Mouse (Mus musculus) adrenal gland, postnatal 10 days (tissue): ENCODE measurements at regions not wholly inside any gene's neighbourhood (a gene's known extent, or its start where the extent isn't known, plus 50 kb on each side); places are given as distances from the start of the nearest gene placed in this dataset.

Experiments
- DNase-seq: peaks from one replicate; pipeline ENCODE4 v3.0.0; 2021; ENCODE audit warnings: mixed read lengths

- DNase-seq: no peak
Observed at GRCm38 (mm10) chr15:7006271-7006670, 84.1 kb upstream of the Lifr start.

- DNase-seq: no peak
Observed at GRCm38 (mm10) chr15:7008725-7009380, 81.6 kb upstream of the Lifr start.

GRCm38 (mm10) chr15:7010966-7011695 is 79.3 kb upstream of the Lifr start:
- DNase-seq: peak; percentile 29

GRCm38 (mm10) chr15:7011696-7012070 is 78.7 kb upstream of the Lifr start:
- DNase-seq: no peak

GRCm38 (mm10) chr15:7012446-7012845 is 78.0 kb upstream of the Lifr start:
- no peak for DNase-seq

GRCm38 (mm10) chr15:7013047-7013446 is 77.4 kb upstream of the Lifr start:
- DNase-seq: no peak

- no peak for DNase-seq
Observed at GRCm38 (mm10) chr15:7014984-7015383, 75.4 kb upstream of the Lifr start.

GRCm38 (mm10) chr15:7016018-7016417 is 74.4 kb upstream of the Lifr start:
- no peak for DNase-seq

DNA sequence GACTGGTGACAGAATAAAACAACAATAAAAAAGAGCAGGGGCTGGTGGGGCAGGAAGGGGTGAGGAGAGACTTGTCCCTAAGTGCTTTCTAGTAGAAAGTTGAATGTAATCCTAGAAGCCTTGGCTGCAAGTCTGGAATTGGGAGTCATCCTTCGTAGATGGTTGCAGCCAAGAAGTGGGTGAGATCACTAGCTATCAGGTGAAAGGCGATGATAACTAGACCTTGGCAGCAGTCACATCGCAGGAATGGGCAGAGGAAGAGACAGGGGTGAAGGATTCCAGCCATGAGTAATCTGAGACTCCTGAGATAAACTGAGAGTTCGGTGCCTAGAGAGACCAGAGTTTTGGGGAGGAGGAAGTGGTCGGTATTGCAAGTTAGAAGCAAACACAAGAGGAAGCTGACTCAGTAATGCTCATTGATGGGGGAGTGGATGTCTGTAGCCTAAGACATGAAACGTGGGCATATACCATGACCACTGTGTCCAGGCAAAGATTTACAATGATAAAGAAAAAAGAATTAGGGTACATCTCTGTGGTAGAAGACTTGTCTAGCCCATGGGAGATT is 73.1 kb upstream of the Lifr start:
- no peak for DNase-seq

DNA sequence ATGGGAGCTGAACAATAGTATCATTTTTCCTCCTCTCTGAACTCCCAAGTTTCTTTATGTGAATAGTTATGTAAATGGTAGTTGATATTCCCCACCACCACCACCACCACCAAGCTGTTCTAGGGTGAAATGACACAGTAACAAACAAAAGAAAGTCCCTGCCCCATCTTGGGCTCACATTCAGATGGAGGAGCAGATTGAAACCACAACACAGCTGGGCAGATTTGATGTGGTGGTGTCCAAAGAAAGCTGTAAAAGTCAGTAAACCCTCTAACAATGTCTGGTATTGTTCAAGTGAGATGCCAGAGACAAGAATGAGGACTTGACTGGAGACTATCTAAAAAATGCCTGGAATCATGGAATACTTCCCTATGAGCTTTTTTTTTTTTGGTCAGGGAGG is 67.8 kb upstream of the Lifr start:
- no peak for DNase-seq

DNA sequence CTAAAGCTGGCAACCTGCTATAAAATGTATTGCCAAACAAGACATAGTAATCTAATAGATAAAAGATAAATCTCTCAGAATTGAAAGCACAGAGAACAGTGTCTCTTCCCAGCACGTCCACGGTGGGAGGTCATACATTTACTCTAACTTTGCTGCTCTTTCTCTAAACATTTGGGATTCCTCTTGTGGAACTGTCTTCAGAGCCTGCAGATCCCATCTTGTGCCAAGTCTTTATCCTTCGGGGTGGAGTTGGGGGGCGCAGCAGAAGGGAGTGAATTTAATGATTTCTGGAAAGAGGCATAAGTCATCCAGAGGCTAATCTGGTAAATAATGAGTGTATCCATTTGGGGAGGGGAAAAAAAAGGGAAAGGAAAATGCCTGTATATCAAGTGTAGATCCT is 65.2 kb upstream of the Lifr start:
- no peak for DNase-seq

DNA sequence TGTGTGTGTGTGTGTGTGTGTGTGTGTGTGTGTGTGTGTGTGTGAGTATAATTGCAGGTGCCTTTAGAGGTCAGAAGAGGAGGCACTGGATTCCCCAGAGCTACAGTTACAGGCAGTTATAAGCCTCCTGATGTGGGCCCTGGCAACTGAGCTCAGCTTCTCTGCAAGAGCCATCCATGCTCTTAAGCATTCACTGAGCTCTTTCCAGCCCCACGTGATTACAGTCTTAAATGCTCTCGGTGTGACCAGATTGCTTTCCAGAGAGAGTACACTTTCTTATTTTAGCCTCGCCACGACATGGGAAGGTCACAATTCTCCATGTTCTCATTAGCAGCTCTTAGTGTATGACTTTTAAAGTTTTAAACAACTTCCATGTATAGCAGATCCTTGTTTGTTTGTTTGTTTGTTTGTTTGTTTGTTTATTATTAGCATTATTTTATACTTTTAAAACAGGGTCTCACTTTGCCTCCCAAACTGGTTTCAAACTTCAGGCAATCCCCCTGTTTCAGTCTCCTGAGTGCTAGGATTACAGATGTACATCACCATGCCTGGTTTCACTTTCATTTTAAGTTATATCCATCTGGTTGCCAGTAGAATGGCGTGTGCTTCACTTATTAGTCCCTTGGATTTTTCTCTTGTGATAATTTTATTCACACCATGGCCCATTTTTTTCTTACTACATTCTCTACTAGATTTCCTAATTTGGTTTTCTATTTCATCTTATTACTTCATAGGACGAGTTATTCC is 58.9 kb upstream of the Lifr start:
- DNase-seq: no peak

DNA sequence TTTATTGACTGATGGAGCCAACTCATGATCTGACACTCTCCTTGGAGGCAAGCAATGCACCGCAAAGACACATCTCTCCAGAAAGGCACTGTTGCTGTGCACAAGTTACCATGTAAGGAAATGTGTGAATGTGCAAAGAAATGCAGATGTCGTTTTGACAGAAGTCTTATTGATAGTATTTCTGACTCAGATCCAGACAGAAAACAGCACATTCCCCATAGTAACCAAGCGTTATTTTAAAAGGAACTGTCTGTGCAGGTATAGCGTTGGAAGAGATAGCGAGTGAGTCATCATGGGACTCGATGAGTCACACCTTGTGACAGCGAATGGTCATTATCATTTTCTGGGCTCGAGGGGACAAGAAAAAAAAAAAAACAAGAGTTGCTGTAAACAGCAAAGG is 52.9 kb upstream of the Lifr start:
- DNase-seq: no peak

- peak; percentile 45 for DNase-seq
Observed at GRCm38 (mm10) chr15:7039119-7039518, 51.3 kb upstream of the Lifr start.

- DNase-seq: no peak
Observed at GRCm38 (mm10) chr15:7039825-7040224, 50.6 kb upstream of the Lifr start.
